Mouse (Mus musculus) brain, embryonic 14.5 days (tissue): ENCODE data around the gene Upf1.

ENCODE experiments used
- CTCF ChIP-seq: fragments of 200-500 bp; IDR thresholded peaks from 2 replicates; pipeline ENCODE4 v1.5.1; 2012; ENCODE audit warnings: inconsistent platforms, mild to moderate bottlenecking, moderate library complexity, borderline replicate concordance; ENCODE audit not compliant: insufficient read depth, insufficient read length; ENCODE audit errors: extremely low read depth
- POLR2A ChIP-seq: fragments of 200-500 bp; IDR thresholded peaks from 2 replicates; pipeline ENCODE4 v1.6.1; 2012; ENCODE audit warnings: mild to moderate bottlenecking, inconsistent platforms, borderline replicate concordance; ENCODE audit not compliant: poor library complexity, insufficient read depth, insufficient read length, severe bottlenecking; ENCODE audit errors: extremely low read depth

DNA sequence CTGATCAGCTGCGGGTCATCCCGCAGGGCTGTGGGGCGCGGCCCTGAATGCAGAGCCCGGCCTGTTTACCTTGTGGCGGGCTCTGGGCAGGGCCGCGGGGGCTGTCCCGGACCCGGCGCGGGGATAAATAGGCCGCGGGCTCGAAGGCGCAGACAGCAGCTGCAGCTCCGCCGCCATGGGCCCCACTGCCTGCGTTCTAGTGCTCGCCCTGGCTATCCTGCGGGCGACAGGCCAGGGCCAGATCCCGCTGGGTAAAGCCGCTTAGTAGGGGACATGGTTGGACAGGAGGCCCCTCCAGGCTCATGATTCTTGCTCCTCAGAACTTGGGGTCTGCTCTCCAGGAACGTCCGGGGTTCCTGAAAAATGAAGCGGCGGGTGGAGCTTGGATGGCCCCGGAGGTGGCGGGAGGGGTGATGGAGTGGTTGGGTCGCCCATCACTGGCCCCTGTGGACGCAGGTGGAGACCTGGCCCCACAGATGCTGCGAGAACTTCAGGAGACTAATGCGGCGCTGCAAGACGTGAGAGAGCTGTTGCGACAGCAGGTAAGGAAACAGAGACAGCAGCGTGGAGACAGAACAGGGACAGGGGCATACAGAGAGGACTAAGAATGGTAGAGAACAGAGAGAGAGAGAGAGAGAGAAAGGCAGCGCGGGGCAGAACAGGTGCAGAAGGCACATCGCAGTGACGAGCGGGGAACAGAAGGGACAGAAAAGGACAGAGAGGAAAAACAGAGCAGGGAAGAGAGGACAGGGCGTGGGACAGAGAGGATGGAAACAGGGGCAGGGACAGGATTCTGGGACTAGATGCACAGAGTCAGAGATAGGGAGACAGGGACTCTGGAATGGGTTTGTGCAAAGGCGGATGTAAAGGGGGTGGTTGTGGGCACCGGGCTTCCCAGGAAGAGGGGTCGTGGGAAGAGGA is 20.6 kb upstream of the Upf1 start, which contains the start of gene Comp:
- no peak for TF ChIP-seq CTCF
- TF ChIP-seq POLR2A: no peak
